Mouse (Mus musculus) thymus, postnatal 36 days (tissue): Measurements from ENCODE around the gene Nme8.
A peak's percentile ranks its signal among the peaks of the same experiment; 100 is the strongest.

Experiments
- DNase-seq, 2 experiments: peaks; one replicate each; pipeline ENCODE4 v3.0.0; 2022; ENCODE audit warnings: mixed read lengths in 2 of 2

Gene Nme8

DNA sequence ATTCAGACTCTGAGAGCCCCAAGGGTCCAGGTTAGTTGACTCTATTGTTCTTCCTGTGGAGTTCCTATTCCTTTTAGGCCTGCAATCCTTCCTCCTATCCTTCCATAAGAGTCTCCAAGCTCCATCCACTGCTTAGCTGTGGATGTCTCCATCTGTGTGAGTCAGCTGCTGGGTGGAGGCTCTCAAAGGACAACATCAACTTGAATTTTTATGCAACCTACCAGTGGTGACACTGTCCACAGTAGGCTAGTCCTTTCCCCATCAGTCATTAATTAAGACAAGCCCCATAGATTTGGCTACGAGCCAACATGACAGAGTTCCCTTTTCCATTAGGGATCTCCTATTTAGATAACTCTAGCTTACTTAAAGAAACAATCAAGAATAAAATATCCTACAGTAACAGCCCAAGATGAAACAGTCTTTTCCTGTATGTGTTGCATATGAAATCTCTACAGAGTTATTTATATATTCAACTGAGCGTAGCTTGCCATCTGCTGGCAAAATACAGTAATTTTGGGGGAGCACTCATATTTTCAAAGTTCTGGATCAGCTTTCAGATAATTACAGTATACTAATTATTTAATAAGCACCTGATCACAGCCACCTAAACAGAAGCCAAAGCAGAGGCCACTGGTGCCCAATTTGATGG lies 57.3 kb downstream of the Nme8 start:
- DNase-seq: no peak

DNA sequence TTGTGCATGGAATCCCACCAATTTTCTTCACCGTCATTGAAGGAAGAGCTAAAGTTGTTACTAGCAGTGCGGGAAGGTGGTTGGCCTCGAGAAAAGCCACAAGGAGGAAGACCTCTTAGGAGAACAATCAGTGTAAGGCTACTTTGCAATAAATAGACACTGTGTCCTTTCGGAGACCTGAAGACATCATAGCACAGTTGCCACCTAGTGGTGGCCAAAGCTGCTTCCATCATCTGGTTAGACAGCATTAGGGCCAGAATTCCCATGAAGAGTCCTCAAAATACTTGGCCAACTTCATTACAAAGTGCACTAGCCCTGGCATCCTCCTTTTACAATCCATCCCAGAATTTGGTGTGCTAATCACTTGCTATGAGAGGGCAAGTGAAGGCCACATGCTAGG lies 61.5 kb downstream of the Nme8 start:
- no peak for DNase-seq

DNA sequence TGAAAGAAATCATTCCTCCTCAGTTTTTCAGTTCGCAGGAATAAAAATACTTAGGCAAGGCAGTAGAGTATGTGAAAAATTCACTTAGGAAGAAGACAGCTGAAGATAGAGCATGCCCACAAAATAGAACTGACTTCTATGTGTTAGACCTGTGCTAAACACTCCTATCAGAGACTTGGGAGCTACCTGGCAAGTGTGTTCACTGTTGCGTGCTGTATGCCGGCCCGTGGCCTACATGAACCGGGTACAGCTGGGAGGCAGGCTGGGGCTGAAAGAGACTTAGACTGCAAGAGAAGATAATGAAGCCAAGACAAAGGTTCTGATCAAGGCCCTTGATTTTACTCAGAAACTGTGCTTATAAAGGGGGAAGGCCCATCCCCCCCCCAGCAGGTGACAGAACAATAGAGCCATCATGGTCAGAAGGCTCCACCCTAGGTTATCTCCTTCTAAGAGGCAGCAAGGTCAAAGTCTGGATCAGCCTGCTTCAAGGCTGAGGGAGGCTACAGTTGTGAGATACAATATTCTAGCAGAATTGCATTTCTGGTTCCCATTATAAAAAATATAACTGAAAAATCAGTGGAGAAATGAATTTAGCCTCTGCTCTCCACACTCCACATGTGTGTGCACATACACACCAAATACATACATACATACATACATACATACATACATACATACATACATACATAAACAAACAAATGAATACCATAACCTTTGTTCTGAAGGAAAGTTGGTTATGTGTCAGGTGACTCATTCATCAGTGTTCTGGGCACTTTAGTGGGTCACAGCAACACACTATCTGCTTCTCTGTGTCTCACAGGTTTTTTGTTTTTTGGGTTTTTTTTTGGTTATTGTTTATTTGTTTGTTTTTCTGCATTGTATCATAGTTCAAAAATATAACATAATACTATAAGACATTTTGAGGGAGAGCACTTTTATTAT lies 66.6 kb downstream of the Nme8 start:
- no peak for DNase-seq

DNA sequence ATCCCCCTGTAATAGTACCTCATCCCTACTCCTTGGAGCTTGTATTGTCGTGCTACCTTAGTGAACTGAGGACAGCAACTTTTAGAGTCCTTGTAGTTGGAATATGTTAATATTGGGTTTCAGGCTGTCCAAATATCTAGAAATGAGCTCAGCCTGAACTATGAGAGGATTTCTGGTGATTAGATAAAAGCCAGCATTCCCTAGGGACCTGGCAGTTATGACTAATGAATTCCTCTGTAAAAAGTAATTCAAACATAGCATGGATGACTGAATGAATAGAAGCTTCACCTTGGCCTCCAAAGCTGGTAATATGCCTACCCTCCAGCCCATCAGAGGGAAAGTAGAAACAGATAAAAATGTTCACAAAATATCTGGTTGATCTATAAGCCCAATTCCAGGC lies 71.1 kb downstream of the Nme8 start:
- no peak for DNase-seq

DNA sequence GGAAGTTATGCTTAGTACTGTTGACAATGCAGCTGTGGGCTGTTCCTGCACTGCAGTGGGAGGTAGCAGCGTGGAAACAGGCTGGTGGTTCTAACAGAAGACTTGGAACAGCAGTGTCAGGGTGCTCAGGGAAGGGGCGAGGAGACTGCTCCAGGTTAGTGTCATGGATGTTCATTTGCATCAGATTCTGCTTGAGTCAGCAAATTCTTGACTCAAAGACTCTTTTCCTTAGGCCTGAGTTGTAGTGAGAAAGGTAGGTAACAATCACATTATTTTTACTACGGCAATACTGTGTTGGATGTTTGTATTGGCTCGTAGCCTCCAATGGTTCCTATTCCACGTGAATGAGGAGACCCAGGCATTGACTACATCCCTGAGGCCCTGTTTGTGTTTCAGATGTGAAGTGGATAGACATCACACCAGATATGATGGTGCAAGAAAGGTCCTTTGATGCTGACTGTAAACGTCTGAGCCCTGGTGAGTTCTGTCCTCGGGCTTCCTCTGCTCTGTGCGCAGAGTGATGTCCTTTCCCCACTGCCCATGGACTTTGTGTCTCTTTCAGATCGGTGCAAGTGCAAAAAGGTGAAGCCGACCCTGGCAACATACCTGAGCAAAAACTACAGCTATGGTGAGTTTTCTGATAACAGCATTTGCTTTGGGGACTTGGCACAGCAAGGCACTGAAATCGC lies 72.8 kb downstream of the Nme8 start:
- DNase-seq: no peak

DNA sequence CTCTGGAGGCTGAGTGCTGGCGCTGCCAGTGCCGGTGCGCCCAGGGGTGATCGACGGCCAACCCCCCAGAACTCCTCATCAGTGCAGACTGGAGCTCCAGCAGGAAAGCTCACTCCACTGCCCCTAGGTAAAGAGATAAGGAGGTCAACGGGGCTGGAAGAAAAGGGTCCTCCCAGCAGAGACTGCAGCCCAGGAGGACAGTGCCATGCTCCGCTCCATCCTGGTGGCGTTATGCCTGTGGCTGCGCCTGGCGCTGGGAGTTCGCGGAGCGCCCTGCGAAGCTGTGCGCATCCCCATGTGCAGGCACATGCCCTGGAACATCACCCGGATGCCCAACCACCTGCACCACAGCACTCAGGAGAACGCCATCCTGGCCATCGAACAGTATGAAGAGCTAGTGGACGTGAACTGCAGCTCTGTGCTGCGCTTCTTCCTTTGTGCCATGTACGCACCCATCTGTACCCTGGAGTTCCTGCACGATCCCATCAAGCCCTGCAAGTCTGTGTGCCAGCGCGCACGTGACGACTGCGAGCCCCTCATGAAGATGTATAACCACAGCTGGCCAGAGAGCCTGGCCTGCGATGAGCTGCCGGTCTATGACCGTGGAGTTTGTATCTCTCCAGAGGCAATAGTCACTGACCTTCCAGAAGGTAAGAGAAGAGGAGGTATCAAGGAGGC lies 74.2 kb downstream of the Nme8 start:
- DNase-seq: no peak

DNA sequence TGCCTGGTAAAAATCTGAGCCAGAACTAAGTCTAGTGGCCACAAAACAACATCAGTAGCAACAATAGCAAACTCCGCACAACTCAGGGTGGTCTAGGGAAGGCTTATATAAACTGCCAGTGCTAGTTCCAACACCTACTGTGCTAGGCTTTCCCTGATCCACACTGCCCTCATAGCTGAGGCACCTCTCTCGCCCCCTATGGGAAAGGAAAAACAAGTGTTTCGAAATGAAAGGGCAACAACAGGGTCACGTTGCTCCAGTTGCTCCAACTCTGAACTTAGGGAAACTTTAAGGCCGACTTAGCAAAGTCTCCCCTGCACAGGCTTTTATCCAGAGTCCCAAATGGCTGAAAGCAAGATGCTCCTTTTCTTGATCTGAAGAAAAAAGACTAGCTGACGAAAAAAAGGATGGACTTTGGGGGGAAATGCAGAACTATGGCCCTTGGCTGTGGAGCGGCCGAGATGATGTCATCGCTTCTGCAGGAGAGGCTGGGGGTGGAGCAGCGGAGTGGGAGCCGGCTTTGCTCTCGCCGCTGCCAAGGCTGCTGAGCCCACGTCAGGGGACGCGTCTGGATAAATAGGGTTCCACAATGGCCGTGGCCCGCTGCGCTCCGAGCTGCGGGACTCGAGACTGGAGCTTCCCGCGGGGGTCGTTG lies 74.9 kb downstream of the Nme8 start, which contains the start of gene Sfrp4:
TSS of gene Sfrp4 (plus strand) at position 532 of the 655 bp plus-strand sequence.
- DNase-seq: no peak

DNA sequence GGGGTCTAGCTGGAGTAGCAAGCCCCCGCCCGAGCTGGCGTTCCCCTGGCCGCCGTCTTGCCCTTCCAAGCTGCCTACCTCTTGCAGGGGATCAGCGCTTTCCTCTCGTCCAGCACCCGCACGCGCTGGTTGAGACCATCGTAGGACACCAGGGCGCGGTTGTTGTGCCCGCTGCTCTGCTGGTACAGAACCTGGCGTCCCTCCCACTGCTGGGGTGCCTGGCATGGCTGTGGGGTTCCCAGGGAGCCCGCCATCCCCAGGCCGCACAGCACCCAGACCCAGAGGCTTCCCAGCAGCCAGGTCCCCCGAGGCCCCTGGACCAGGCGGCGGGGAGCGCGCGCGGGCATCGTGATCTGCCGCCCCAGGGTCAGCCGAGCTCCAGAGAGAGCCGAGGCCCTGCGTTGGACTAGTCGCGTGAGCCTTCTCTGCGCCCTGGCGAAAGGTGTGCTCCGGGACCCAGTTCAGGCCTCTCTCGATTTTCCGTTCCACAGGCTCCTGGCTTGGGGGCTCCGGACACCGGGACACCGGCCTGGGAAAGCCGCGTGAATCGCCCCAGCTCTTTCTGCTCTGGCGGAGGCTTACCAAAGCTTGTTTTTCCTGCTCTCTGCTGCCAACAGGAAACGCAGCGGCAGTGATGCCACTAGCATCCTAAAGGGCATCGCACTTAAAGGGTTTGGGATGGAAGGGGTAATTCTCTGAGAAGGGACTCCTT lies 78.2 kb downstream of the Nme8 start, which contains the start of gene Epdr1:
TSS of gene Epdr1 (minus strand) at position 712 of the 712 bp plus-strand sequence.
- DNase-seq: peak; percentile 36 to 37

DNA sequence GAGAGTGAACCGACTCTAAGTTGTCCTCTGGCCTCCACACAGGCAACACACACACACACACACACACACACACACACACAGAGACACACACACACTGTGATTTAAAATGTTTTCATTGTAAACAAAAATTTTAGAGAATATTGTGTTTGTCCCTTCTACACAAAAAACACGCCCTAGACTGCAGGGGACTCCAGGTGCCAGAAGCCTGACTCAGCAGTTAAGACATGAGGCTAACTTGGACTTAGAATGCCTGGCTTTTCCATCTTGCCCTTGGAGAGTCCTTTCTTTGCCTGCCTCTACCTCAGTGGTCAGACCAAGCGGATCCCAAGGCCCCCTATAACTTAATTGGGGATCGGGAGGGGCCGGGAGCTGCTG lies 78.8 kb downstream of the Nme8 start:
- DNase-seq: no peak

DNA sequence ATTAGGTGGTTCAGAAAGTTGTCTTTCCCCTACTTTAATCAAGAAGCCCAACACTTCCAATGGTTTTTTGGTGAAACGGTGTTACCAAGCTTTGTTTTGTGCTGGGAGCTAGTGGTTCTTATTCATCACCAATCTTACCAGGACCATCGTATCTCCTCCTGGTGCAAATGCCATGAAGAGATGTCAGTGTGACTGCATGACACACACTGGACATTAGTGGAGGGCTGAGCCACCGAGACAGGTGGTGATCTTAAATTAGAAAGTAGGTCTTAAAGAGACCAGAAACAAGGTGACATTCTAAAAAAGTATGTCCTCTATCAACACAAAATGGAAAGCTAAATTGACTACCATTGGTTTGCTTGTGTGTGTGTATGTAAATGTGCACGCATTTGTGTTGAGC lies 79.5 kb downstream of the Nme8 start:
- DNase-seq: no peak

DNA sequence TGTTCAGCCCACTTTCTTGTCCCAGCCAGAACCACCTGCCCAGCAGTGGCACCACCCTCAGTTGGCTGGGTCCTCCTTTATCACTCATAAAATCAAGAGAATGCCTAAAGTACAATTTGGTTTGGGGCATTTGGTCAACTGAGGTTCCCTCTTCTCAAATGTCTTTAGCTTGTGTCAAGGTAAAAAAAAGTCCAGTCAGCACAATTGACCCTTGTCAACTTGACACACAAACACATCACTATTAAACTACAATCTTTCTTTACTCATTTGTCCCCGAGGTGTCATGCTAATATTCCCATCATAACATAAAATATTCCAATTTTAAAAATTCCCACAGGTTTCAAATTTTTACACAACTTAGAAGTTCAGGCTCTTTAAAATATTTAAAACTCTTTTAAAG lies 83.3 kb downstream of the Nme8 start:
- DNase-seq: no peak

DNA sequence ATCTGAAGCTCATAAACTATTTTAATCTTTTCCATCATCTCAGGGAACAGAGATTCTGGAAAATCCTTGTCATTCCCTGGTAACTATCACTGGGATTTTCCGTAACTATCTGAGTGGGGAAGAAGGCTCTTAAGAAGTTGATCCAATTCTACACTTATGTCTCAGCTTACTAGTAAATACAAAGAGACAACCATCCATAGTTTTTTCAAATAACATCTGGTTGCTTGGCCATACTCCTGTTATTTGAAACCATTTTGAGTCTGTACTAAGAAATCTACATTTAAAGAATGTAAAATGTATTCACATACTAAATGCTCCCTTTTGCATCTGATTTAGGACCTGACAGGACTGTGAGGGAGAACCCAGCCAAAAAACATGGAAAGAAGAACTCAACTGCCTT lies 84.2 kb downstream of the Nme8 start:
- DNase-seq: no peak

DNA sequence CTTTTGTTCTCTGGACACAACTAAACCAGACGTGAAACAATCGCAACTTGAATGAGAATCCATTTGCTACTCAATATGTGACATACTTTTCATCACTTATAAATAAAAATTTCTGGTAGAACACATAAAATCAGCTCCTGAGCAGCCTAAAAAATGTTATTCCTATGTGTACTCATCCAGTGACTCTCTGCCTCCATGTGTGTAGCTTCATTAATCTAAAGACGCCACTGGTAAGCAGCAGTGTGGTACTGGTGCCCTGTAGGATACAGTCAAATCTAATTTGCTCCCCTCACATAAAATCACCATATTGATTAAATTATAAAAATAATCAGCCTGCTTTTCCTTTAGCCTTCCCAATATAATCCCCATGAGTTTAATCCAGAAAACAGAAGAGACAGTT lies 84.6 kb downstream of the Nme8 start:
- no peak for DNase-seq

DNA sequence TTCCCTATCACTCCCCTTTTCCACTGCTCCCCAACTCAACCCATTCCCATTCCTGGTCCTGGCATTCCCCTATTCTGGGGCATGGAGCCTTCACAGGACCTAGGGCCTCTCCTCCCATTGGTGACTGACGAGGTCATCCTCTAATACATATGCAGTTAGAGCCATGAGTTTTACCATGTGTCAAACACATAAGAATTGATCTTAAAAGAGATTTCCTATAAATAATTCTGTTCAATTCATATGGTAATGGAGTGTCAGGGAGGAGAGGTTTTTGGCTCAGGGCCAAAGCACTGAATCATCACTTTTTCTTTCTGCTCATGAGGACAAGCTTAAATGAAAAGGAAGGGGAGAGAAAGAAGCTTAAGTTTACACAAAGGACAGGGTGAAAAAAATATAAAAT lies 85.2 kb downstream of the Nme8 start:
- no peak for DNase-seq

DNA sequence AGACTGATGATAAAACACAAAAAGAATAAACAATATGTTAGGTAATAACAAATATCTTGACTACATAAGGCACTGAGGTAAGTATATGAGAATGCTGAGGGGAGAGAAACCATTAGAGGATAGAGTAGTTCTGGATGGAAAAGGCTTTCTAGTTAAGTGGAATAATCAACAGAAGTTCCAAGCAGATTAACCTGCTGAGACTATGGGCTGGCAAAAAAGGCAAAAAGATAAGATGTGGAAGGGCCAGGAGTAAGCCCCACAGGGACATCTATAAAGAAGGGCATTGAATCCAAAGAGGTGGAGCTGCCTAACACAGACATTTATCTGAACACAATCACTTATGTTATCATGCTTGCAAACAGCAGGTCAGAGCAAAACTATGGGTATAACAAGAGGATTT lies 89.5 kb downstream of the Nme8 start:
- no peak for DNase-seq

DNA sequence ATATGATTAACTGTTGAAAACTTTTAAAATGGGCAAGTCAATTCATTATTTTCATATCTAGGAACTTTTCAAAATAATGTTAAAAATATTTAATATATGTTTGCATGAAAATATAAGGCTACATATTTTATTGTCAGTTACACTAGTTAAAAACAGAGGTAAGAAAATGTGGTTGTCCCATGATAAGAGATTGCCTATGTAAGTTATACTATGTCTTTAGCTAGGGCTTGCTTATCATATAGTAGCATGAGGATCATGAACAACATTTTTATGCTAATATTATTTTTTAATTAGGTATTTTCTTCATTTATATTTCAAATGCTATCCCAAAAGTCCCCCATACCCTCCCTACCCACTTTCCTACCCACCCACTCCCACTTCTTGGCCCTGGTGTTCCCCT lies 92.7 kb downstream of the Nme8 start:
- no peak for DNase-seq

DNA sequence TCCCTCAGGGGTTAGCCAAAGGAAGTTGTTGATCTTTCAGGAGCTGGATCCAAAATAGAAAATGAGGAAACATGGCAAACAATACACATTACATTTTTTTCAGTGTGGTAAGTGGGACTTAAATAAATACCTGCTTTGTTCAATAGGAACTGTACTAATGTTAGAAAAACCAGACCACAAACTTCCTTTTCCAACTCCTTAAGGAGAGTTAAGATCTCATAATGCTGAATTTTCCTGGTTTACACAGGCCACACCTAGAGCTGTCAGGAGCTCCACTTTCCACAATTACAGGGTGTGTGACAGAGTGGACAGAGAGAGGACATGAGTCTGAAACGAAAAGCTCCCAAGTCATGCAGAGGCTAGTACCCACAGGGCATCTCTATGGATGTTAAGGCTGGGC lies 93.9 kb downstream of the Nme8 start:
- no peak for DNase-seq

DNA sequence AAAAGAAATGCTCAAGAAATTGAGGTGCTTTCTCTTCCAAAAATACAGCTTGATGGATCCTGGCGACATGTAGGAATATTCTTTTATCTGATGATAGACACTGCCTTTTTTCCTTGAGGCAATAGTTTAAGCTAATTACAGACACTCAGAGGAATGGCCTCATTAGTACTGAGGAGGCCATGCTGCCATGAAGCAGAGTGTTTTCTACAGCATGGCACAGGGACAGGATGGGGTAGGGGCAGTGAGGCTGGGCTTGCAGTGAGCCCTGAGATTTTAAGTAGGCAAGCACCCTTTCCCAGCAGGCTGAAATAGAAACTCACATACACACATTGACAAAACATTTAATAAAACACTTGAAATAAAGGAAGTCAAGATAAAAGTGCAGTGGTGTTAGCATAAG lies 95.1 kb downstream of the Nme8 start:
- no peak for DNase-seq

DNA sequence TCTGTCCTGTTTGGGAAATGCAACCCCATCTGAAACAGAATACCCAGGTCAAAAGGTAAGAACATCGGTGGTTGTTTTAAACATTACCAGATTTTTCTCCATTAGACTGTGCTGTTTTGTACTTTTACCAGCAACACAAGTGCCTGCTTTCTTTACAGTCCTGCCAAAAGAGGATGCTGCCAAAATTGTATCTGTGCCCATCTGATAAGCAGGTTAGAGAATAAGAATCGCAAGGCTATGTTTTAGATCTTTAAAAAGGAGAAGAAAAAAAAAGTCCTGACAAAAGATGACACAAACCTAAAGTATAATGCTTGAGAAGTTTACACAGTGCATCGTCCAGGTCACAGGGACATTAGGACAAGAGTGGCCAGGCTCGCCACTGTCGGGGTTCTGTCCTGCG lies 98.4 kb downstream of the Nme8 start:
- no peak for DNase-seq

DNA sequence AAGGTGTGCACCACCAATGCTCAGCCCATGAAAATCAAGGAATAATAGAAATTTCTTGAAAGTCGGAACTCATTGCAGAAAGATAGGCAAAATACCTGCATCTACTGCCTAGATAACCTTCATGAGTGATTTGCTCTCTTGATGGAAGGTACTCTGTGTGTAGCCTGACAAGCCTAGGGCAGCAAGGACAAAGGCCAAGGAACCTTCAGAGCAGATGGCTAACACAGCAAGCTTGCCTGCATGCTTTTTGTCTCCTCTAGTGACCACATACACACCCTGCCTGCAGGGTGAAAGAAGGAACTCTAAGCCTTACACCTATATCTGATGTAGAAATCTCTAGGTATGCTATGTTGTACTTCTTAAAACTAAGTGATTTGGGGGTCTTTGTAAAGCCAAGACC lies 102.5 kb downstream of the Nme8 start:
- no peak for DNase-seq
